Mouse (Mus musculus) induced T-regulatory cell, adult 2 months (primary cell): ENCODE data around the gene H2-Ob.

ENCODE experiments used
- DNase-seq: peaks from one replicate; pipeline ENCODE4 v3.0.0-alpha.2; 2012; ENCODE audit warnings: low read depth

H2-Ob gene

DNA sequence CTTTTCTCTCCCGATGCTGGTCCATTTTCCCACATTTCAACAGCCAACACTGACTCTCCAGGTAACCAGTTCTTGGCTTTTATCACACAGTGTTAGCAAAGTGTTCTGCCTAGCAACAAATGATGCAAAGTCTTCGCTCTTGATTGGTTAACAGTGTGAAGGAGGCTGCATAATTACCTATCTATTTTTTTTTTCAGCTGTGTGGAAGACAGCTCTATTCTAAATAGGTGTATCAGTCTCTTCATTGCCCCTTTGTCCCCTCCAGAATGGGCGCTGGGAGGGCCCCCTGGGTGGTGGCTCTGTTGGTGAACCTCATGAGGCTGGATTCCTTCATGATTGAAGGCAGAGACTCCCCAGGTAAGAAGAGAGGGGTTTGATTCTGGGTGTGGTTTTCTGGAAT lies at the start of gene H2-Ob:
TSS of gene H2-Ob (plus strand) at position 198 of the 400 bp plus-strand sequence.
- DNase-seq = peak; percentile 95

- DNase-seq = peak; percentile 58
These were observed 49.7 kb upstream of the H2-Ob start for GRCm38 (mm10) chr17:34188986-34189385.

- no peak for DNase-seq
These were observed 45.9 kb upstream of the H2-Ob start for GRCm38 (mm10) chr17:34192852-34193251.

DNA sequence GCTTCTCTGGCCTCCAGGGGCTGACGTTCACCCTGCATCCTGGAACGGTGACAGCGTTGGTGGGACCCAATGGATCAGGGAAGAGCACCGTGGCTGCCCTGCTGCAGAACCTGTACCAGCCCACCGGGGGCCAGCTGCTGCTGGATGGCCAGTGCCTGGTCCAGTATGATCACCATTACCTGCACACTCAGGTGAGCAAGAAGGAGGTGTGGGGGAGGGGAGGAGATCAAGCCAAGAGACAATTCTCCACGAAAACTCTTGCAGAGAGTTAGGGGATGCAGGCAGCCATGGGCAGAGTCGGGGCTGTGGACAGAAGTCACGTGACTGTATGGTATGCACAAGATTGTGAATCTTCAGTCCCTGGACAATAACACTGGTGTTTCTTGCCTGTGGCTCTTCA lies 45.2 kb upstream of the H2-Ob start:
- no peak for DNase-seq

DNA sequence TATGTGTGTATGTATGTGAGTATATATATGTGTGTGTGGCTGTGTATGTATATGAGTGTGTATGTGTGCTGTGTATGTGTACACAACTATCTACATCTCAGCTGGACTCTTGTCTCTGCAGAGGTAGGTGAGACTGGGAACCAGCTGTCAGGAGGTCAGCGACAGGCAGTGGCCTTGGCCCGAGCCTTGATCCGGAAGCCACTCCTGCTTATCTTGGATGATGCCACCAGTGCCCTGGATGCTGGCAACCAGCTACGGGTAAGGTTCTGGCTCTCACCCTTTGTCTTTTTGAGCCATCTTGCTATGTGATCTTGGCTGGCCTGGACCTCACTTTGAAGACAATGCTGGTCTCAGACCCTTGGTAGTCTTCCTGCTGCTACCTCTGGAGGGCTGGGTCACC lies 44.0 kb upstream of the H2-Ob start:
- no peak for DNase-seq

DNA sequence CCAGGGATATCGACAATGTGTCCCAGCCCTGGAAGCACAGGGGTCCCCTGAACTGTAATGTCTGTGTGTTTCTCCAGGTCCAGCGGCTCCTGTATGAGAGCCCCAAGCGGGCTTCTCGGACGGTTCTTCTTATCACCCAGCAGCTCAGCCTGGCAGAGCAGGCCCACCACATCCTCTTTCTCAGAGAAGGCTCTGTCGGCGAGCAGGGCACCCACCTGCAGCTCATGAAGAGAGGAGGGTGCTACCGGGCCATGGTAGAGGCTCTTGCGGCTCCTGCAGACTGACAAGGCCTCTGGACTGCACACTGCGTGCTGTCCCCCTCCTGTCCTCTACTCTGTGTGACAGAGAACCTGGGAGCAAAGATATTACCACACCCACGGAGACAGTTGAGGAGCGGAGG lies 42.2 kb upstream of the H2-Ob start:
- peak; percentile 88 for DNase-seq

GRCm38 (mm10) chr17:34196941-34197894 lies 41.5 kb upstream of the H2-Ob start, which contains the start of gene Psmb8:
Psmb8 (plus strand) TSS chr17:34197721.
- DNase-seq = peak; percentile 94

DNA sequence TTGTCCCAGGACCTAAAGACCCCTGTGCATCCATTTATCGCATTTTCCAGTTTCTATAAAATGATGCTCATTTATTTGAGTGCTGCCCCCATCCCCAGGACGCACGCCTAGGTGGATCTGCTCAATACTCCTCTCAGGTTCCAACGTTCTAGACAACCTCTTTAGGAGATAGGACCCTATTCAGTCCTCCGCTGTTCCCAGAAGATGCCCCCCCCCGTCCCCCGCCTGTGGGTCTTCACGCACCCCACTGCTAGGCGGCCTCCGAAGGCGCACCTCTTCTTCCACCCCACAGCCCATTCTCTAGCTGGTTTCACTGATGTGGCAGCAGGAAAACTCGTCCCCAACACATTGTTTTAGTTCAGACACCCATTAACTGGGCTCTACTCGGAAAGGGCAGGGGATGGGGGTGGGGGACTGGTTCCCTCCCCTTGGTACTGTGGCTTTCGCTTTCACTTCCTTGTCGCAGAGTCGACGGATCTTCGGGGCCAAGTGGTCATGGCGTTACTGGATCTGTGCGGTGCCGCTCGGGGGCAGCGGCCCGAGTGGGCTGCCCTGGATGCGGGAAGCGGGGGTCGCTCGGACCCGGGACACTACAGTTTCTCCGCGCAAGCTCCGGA lies 40.7 kb upstream of the H2-Ob start:
- DNase-seq = peak; percentile 93

GRCm38 (mm10) chr17:34198521-34198912 lies 40.2 kb upstream of the H2-Ob start:
- DNase-seq = no peak

DNA sequence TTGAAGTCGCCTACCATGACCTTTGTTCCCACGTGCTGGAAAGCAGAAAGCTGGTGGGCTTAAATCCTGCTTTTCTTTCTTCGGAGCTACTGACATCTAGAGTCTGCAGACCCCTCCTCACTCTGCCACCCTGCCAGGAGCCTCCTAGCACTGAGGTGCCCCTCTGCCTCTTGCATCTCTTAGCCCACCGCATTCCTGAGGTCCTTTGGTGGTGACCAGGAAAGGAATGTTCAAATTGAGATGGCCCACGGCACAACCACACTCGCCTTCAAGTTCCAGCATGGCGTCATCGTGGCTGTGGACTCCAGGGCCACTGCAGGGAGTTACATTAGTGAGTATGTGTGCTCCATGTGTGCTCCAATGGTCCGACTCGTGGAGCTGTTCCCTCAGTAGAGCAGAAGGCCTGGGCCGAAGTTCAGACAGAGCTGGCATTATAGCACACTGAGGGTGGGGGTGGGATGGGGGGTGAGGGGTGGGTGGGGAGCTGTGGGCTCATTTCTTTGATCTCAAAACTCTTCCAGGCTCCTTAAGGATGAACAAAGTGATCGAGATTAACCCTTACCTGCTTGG lies 39.6 kb upstream of the H2-Ob start:
- no peak for DNase-seq

GRCm38 (mm10) chr17:34200047-34200446 lies 38.7 kb upstream of the H2-Ob start:
- no peak for DNase-seq

DNA sequence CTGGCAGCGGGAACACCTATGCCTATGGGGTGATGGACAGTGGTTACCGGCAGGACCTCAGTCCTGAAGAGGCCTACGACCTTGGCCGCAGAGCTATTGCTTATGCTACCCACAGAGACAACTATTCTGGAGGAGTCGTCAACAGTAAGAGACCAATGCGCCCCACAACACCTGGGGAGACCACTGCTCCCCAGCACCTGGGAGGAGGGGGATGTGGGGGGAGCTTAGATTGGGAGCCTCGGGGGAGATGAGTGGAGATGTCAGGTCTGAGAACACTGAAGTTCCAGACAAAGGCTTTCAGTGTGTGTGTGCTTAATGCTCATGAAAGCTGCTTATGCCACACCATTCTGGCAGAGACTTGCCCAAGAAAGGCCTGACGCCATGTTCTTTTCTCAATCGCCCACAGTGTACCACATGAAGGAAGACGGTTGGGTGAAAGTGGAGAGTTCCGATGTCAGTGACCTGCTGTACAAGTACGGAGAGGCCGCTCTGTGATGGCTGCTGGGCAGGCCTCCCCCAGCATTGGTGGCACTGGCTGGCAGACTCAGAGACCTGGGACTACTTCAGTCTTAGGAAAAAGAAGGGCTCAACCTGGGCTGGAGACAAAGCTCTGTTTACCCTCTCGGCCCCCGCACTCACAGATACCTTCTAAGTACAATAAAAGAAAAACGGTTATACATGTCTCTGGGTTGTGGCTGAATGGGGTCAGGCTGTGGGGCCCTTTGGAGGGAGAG lies 37.8 kb upstream of the H2-Ob start:
- peak; percentile 67 for DNase-seq

DNA sequence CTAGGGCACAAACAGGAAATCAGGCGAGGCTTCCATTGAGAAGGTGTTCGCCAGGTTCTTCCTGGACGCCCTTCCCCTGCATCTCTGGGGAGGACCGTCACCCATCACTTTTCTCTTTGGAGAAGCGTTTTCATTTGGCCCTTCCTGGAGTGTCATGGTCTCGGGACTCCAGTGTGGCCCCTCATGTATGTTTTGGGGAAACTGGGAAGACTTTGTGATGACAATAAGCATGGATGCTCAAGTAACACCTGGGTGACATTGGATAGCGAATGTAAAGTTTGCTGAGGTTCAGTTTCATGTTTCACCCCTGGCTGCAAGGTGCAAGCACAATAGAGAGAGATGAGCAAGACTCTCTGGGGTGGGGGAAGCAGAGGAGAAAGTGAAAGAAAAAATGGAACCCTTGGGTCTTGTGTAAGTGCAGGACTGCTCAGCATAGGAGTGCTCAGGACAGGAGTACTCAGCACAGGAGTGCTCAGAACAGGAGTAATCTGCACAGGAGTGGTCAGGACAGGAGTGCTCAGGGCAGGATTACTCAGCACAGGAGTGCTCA lies 37.1 kb upstream of the H2-Ob start:
- DNase-seq = peak; percentile 80

DNA sequence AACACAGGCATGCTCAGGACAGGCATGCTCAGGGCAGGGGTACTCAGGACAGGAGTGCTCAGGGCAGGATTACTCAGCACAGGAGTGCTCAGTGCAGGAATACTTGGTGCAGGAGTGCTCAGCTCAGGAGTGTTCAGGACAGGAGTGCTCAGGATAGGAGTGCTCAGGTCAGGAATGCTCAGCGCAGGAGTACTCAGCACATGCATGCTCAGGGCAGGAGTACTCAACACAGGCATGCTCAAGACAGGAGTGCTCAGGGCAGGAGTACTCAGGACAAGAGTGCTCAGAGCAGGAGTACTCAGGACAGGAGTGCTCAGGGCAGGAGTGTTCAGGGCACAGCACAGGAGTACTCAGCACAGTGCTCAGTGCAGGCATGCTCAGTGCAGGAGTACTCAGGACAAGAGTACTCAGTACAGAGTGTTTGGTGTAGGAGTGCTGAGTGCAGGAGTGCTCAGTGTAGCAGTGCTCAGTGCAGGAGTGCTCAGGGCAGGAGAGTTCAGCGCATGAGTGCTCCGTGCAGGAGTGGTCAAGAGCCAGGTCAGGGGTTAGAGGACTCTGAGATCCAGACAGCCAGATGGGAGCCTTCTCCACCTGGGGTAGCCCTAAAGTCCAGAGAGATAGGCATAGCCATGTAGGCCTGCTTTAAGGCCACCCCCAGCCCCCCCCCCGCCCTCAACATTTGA lies 35.8 kb upstream of the H2-Ob start:
- DNase-seq = no peak

DNA sequence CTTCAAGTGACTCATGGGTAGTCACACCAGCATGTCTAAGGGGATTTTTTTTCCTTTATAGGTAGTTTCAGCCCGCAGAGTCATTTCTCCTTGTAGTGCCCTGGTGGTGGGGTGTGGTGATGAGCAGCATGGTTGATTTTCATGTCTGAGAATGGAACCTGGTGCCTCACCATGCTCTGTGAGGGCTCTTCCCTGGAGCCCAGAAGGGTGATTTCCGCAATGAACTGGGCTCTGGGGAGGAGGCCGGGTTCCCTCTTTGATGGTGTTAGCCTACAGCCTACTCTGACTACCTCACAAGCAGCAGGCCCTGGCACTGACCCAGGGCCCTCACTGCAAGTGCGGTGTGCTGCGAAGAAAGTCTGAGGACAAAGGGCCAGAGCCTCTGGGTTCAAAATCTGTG lies 35.3 kb upstream of the H2-Ob start, which contains the start of gene Tap2:
TSS of gene Tap2 (plus strand) at position 84 of the 400 bp plus-strand sequence.
- peak; percentile 85 for DNase-seq

DNA sequence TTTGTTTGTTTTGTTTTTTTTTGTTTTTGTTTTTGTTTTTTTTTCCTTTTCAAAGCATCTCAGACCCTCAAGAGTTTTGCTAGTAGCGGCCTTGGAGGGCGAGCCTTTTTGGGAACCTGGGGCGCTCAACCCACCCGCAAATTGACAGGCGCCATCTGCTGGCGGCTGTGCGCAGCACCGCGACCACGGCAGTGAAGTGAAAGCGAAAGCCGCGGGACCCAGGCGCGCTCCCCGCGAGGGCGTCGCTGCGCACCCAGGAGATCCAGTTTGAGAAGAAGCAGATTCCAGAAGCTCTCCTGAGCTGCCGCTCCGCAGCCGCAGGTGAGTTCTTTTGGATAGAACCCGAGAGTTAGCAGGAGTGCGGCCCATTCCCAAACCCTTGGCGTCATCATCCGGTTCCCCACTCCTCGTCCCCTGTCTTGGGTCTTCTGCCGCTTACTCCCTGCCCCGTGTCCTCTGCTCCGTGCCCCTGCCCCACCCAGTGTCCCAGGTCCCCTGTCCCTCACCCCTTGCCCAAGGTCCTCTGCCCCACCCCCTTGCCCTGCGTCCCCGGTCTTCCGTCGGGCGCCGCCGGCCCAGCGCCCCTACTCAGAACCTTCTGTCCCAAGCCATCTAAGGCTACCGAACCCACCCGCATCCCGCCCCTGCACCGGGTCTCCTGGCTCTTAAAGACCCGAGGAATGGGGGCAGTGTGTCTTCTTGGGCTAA lies 34.2 kb upstream of the H2-Ob start:
- peak; percentile 96 for DNase-seq

DNA sequence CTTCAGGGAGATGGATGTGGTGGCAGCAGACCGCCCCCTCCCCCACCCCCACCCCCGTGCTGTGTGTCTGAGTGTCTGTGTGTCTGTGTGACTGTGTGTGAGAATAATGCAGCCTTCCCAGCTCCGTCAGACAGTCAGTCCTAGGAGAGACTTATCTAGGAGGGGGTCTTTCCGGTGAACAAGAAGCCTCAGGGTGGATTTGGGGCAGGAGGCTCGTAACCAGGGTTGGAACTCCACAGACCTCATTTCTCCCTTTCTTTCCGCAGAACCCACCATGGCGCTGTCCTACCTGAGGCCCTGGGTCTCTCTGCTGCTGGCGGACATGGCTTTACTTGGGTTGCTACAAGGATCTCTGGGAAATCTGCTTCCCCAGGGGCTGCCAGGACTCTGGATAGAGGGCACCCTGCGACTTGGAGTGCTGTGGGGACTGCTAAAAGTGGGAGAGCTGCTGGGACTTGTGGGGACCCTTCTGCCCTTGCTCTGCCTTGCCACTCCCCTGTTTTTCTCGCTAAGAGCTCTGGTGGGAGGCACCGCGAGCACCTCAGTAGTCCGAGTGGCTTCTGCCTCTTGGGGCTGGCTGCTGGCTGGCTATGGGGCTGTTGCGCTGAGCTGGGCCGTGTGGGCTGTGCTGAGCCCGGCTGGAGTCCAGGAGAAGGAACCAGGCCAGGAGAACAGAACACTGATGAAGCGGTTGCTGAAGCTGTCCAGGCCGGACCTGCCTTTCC lies 33.5 kb upstream of the H2-Ob start:
- DNase-seq = peak; percentile 64

DNA sequence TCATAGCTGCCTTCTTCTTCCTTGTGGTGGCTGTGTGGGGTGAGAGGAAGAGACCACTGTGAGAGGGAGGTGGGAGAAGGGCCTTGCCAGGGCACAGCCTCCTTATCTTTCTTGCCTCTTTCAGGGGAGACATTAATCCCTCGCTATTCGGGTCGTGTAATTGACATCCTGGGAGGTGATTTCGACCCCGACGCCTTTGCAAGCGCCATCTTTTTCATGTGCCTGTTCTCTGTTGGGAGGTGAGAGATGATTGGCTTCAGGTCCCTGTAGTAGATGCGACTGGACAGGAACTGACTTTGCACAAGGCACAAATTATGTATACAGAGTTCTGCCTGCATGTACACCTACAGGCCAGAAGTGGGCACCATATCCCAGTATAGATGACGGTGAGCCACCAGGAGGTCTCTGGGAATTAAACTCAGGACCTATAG lies 32.9 kb upstream of the H2-Ob start:
- peak; percentile 85 for DNase-seq

GRCm38 (mm10) chr17:34206731-34207130 lies 32.0 kb upstream of the H2-Ob start:
- no peak for DNase-seq

- DNase-seq = peak; percentile 77
These were observed 31.2 kb upstream of the H2-Ob start for GRCm38 (mm10) chr17:34207456-34207855.
